Mouse (Mus musculus) naive thymus-derived CD4-positive, alpha-beta T cell, adult 2 months (primary cell): ENCODE results near the gene Nos3.
A peak's percentile ranks its signal among the peaks of the same experiment; 100 is the strongest.

Source experiments
- DNase-seq: peaks from one replicate; pipeline ENCODE4 v3.0.0-alpha.2; 2011; ENCODE audit warnings: low read depth

Nos3 gene

GRCm38 (mm10) chr5:24399686-24400085, 35.1 kb downstream of the Nos3 start:
- DNase-seq = no peak

- no peak for DNase-seq
Observed at GRCm38 (mm10) chr5:24400362-24400761, 35.8 kb downstream of the Nos3 start.

GRCm38 (mm10) chr5:24400911-24401605, 36.4 kb downstream of the Nos3 start:
- no peak for DNase-seq

GRCm38 (mm10) chr5:24401969-24402368, 37.4 kb downstream of the Nos3 start:
- DNase-seq = no peak

- no peak for DNase-seq
Observed at GRCm38 (mm10) chr5:24404594-24405360, 40.2 kb downstream of the Nos3 start.

GRCm38 (mm10) chr5:24405389-24405876, 40.8 kb downstream of the Nos3 start:
- no peak for DNase-seq

- no peak for DNase-seq
Observed at GRCm38 (mm10) chr5:24408651-24409050, 44.0 kb downstream of the Nos3 start.

GRCm38 (mm10) chr5:24409466-24409865, 44.9 kb downstream of the Nos3 start:
- no peak for DNase-seq

- DNase-seq = no peak
Observed at GRCm38 (mm10) chr5:24412063-24412462, 47.5 kb downstream of the Nos3 start.

- DNase-seq = no peak
Observed at GRCm38 (mm10) chr5:24413042-24413693, 48.6 kb downstream of the Nos3 start, which contains the start of gene Asic3. Gene Asic3, plus strand, starts transcription at chr5:24413392.

- no peak for DNase-seq
Observed at GRCm38 (mm10) chr5:24413938-24414337, 49.3 kb downstream of the Nos3 start.

- peak; percentile 87 for DNase-seq
Observed at GRCm38 (mm10) chr5:24416222-24416736, 51.7 kb downstream of the Nos3 start.

GRCm38 (mm10) chr5:24417587-24417986, 53.0 kb downstream of the Nos3 start:
- no peak for DNase-seq

- no peak for DNase-seq
Observed at GRCm38 (mm10) chr5:24420381-24420780, 55.8 kb downstream of the Nos3 start.

- peak; percentile 98 for DNase-seq
Observed at GRCm38 (mm10) chr5:24423129-24424003, 58.8 kb downstream of the Nos3 start, which contains the start of the genes Cdk5 and Slc4a2. Gene Cdk5, minus strand, starts transcription at chr5:24423530. Gene Slc4a2, plus strand, starts transcription at chr5:24423837.

GRCm38 (mm10) chr5:24424004-24424781, 59.6 kb downstream of the Nos3 start:
- DNase-seq = no peak

- peak; percentile 92 for DNase-seq
Observed at GRCm38 (mm10) chr5:24424861-24425411, 60.3 kb downstream of the Nos3 start.

- DNase-seq = no peak
Observed at GRCm38 (mm10) chr5:24425421-24426036, 60.9 kb downstream of the Nos3 start.

- DNase-seq = no peak
Observed at GRCm38 (mm10) chr5:24426037-24426432, 61.4 kb downstream of the Nos3 start.
